Mouse (Mus musculus): ENCODE results near the gene Gm20388. TPM values are rescaled to one million over a fixed set of nuclear protein-coding genes. Genes with fewer than 3 reads are reported as not detected.

Gm20388 gene
- polyA plus RNA-seq, 1 experiment from 2014 or later = 3.6 TPM

GRCm38 (mm10) chr8:124056832-124057655 lies 4146.4 kb downstream of the Gm20388 start:
- Histone ChIP-seq H3K27ac (replicated peaks) (no peak overlapping the region), H3K27me3 (replicated peaks; ENCODE audit: low read depth, poor library complexity, severe bottlenecking) (no peaks in the 10 kb centered on the region), H3K9me3 (no peaks in the 10 kb centered on the region), H3K4me1 (peaks cover 6% of the 10 kb centered on the region; the same call in 1 of the 2 replicates), H3K4me3 (no peak overlapping the region), H3K36me3 (replicated peaks) (no peaks in the 10 kb centered on the region)
- no peak for DNase-seq (ENCODE audit: low spot score)
- 79% methylated on average over 11 of the region's 11 CpGs for WGBS

- WGBS = 71% methylated on average over 4 of the region's 4 CpGs
- H3K4me3 ChIP-seq = no peak overlapping the region
- H3K27me3 ChIP-seq (replicated peaks; ENCODE audit: low read depth, poor library complexity, severe bottlenecking) = no peaks in the 10 kb centered on the region
- H3K9me3 ChIP-seq = no peaks in the 10 kb centered on the region
- no peaks in the 10 kb centered on the region for H3K36me3 ChIP-seq (replicated peaks)
- H3K27ac ChIP-seq (replicated peaks) = 0 out of 2 replicates have a peak overlapping the region, but pooled peaks have one; percentile 16
- H3K4me1 ChIP-seq = peaks cover 24% of the 10 kb centered on the region
- no peak for DNase-seq (ENCODE audit: low spot score)
Measured at GRCm38 (mm10) chr8:124066325-124067058, 4155.9 kb downstream of the Gm20388 start.

- DNase-seq (ENCODE audit: low spot score) = no peak
- 71% methylated on average over 4 of the region's 4 CpGs for WGBS
- Histone ChIP-seq H3K4me3 (no peak overlapping the region), H3K9me3 (no peaks in the 10 kb centered on the region), H3K36me3 (replicated peaks) (no peaks in the 10 kb centered on the region), H3K27ac (replicated peaks) (no peak overlapping the region), H3K4me1 (peaks cover 29% of the 10 kb centered on the region), H3K27me3 (replicated peaks; ENCODE audit: low read depth, poor library complexity, severe bottlenecking) (no peaks in the 10 kb centered on the region)
Measured at GRCm38 (mm10) chr8:124067059-124067750, 4156.6 kb downstream of the Gm20388 start.

GRCm38 (mm10) chr8:124070363-124071324 lies 4160.0 kb downstream of the Gm20388 start:
- Histone ChIP-seq H3K36me3 (replicated peaks) (no peaks in the 10 kb centered on the region), H3K4me3 (no peak overlapping the region), H3K27ac (replicated peaks) (no peak overlapping the region), H3K9me3 (no peaks in the 10 kb centered on the region), H3K4me1 (peaks cover 29% of the 10 kb centered on the region), H3K27me3 (replicated peaks; ENCODE audit: low read depth, poor library complexity, severe bottlenecking) (no peaks in the 10 kb centered on the region)
- DNase-seq (ENCODE audit: low spot score) = peak; percentile 61
- 37% methylated on average over 18 of the region's 18 CpGs for WGBS

GRCm38 (mm10) chr8:124075977-124076376 lies 4165.3 kb downstream of the Gm20388 start:
- Histone ChIP-seq H3K36me3 (replicated peaks) (no peaks in the 10 kb centered on the region), H3K4me3 (no peak overlapping the region), H3K4me1 (peaks cover 33% of the 10 kb centered on the region), H3K27ac (replicated peaks) (no peak overlapping the region), H3K27me3 (replicated peaks; ENCODE audit: low read depth, poor library complexity, severe bottlenecking) (no peaks in the 10 kb centered on the region), H3K9me3 (no peaks in the 10 kb centered on the region)
- DNase-seq (ENCODE audit: low spot score) = no peak
- WGBS = 55% methylated on average over 8 of the region's 8 CpGs

GRCm38 (mm10) chr8:124076416-124076815 lies 4165.8 kb downstream of the Gm20388 start:
- H3K4me3 ChIP-seq = no peak overlapping the region
- 0 out of 2 replicates have a peak overlapping the region, but pooled peaks have one; percentile 36 for H3K27ac ChIP-seq (replicated peaks)
- DNase-seq (ENCODE audit: low spot score) = no peak
- peaks cover 31% of the 10 kb centered on the region for H3K4me1 ChIP-seq
- no peaks in the 10 kb centered on the region for H3K36me3 ChIP-seq (replicated peaks)
- no peaks in the 10 kb centered on the region for H3K9me3 ChIP-seq
- 64% methylated on average over 3 of the region's 3 CpGs for WGBS
- H3K27me3 ChIP-seq (replicated peaks; ENCODE audit: low read depth, poor library complexity, severe bottlenecking) = no peaks in the 10 kb centered on the region

- H3K4me3 ChIP-seq = no peak overlapping the region
- peaks cover 25% of the 10 kb centered on the region for H3K4me1 ChIP-seq
- no peaks in the 10 kb centered on the region for H3K9me3 ChIP-seq
- no peak for DNase-seq (ENCODE audit: low spot score)
- WGBS = 86% methylated on average over 8 of the region's 8 CpGs
- no peak overlapping the region for H3K27ac ChIP-seq (replicated peaks)
- H3K27me3 ChIP-seq (replicated peaks; ENCODE audit: low read depth, poor library complexity, severe bottlenecking) = no peaks in the 10 kb centered on the region
- no peaks in the 10 kb centered on the region for H3K36me3 ChIP-seq (replicated peaks)
Measured at GRCm38 (mm10) chr8:124077377-124077776, 4166.7 kb downstream of the Gm20388 start.

- H3K4me3 ChIP-seq = no peak overlapping the region
- no peak overlapping the region for H3K27ac ChIP-seq (replicated peaks)
- H3K9me3 ChIP-seq = no peaks in the 10 kb centered on the region
- H3K36me3 ChIP-seq (replicated peaks) = no peaks in the 10 kb centered on the region
- peaks cover 25% of the 10 kb centered on the region for H3K4me1 ChIP-seq
- no peak for DNase-seq (ENCODE audit: low spot score)
- WGBS = 86% methylated on average over 10 of the region's 10 CpGs
- H3K27me3 ChIP-seq (replicated peaks; ENCODE audit: low read depth, poor library complexity, severe bottlenecking) = no peaks in the 10 kb centered on the region
Measured at GRCm38 (mm10) chr8:124077998-124078397, 4167.4 kb downstream of the Gm20388 start.

- no peak overlapping the region for H3K27ac ChIP-seq (replicated peaks)
- no peak for DNase-seq (ENCODE audit: low spot score)
- peaks cover 25% of the 10 kb centered on the region for H3K4me1 ChIP-seq
- no peaks in the 10 kb centered on the region for H3K9me3 ChIP-seq
- 78% methylated on average over 7 of the region's 7 CpGs for WGBS
- no peaks in the 10 kb centered on the region for H3K27me3 ChIP-seq (replicated peaks; ENCODE audit: low read depth, poor library complexity, severe bottlenecking)
- H3K36me3 ChIP-seq (replicated peaks) = no peaks in the 10 kb centered on the region
- no peak overlapping the region for H3K4me3 ChIP-seq
Measured at GRCm38 (mm10) chr8:124078969-124079368, 4168.3 kb downstream of the Gm20388 start.

- Histone ChIP-seq H3K4me3 (no peak overlapping the region), H3K9me3 (no peaks in the 10 kb centered on the region), H3K27ac (replicated peaks) (peak overlapping the region; percentile 57; the same call in 1 of the 2 replicates), H3K27me3 (replicated peaks; ENCODE audit: low read depth, poor library complexity, severe bottlenecking) (no peaks in the 10 kb centered on the region), H3K4me1 (peaks cover 24% of the 10 kb centered on the region), H3K36me3 (replicated peaks) (no peaks in the 10 kb centered on the region)
- 85% methylated on average over 21 of the region's 21 CpGs for WGBS
- no peak for DNase-seq (ENCODE audit: low spot score)
Measured at GRCm38 (mm10) chr8:124080467-124081326, 4170.1 kb downstream of the Gm20388 start.

- H3K4me1 ChIP-seq = peaks cover 13% of the 10 kb centered on the region
- H3K36me3 ChIP-seq (replicated peaks) = no peaks in the 10 kb centered on the region
- H3K27ac ChIP-seq (replicated peaks) = no peak overlapping the region
- H3K4me3 ChIP-seq = no peak overlapping the region
- no peaks in the 10 kb centered on the region for H3K27me3 ChIP-seq (replicated peaks; ENCODE audit: low read depth, poor library complexity, severe bottlenecking)
- H3K9me3 ChIP-seq = no peaks in the 10 kb centered on the region
- 93% methylated on average over 8 of the region's 8 CpGs for WGBS
- DNase-seq (ENCODE audit: low spot score) = no peak
Measured at GRCm38 (mm10) chr8:124082616-124083015, 4172.0 kb downstream of the Gm20388 start.

All from embryonic facial prominence, embryonic 10.5 days (tissue).